Mouse (Mus musculus): ENCODE measurements around the gene Ints5. TPM values are rescaled to one million over a fixed set of nuclear protein-coding genes. Genes with fewer than 3 reads are reported as not detected.

The Ints5 gene
- total and polyA plus RNA-seq, 2 experiments from 2014 or later, result 26.8 to 29.9 TPM

GRCm38 (mm10) chr19:8919684-8920072 is 26.9 kb downstream of the Ints5 start:
- H3K9me3 ChIP-seq (ENCODE audit: low read length), result no peaks in the 10 kb centered on the region
- WGBS, result 70% methylated on average over 6 of the region's 6 CpGs
- H3K9ac ChIP-seq, result no peak overlapping the region
- H3K4me3 ChIP-seq (ENCODE audit: low read depth, low read length), result peak overlapping the region; percentile 89
- H3K27me3 ChIP-seq (ENCODE audit: insufficient read depth, low read length), result no peaks in the 10 kb centered on the region
- TF ChIP-seq CTCF (IDR thresholded peaks at IDR 0.05; ENCODE audit: low read depth), result no peak
- peak overlapping the region; percentile 79 for H3K4me2 ChIP-seq (ENCODE audit: low read depth)
- peaks cover 14% of the 10 kb centered on the region for H3K4me1 ChIP-seq (ENCODE audit: insufficient read depth)
- H3K27ac ChIP-seq (ENCODE audit: low read depth, low read length), result peak overlapping the region; percentile 86
- ATAC-seq (no peak), DNase-seq (no peak)
- peaks cover 18% of the 10 kb centered on the region for H3K36me3 ChIP-seq (ENCODE audit: insufficient read depth)

GRCm38 (mm10) chr19:8920073-8920736 is 27.4 kb downstream of the Ints5 start, which contains the start of gene B3gat3:
TSS of gene B3gat3 (plus strand) at chr19:8920374.
- Histone ChIP-seq H3K4me3 (ENCODE audit: low read depth, low read length) (peak within 1 kb of the TSS; percentile 89), H3K36me3 (ENCODE audit: insufficient read depth) (peaks cover 14% of the 10 kb centered on the region), H3K9me3 (ENCODE audit: low read length) (no peaks in the 10 kb centered on the region), H3K27me3 (ENCODE audit: insufficient read depth, low read length) (no peaks in the 10 kb centered on the region), H3K4me2 (ENCODE audit: low read depth) (peak within 1 kb of the TSS; percentile 79), H3K9ac (peak within 1 kb of the TSS; percentile 76), H3K27ac (ENCODE audit: low read depth, low read length) (peak within 1 kb of the TSS; percentile 86), H3K4me1 (ENCODE audit: insufficient read depth) (peaks cover 14% of the 10 kb centered on the region)
- TF ChIP-seq CTCF (IDR thresholded peaks at IDR 0.05; ENCODE audit: low read depth), result no peak
- 2% methylated on average over 39 of the region's 50 CpGs for WGBS
- DNase-seq (peak; percentile 92), ATAC-seq (peak; percentile 97)

- ATAC-seq (no peak), DNase-seq (peak; percentile 44)
- peak overlapping the region; percentile 76 for H3K9ac ChIP-seq
- H3K9me3 ChIP-seq (ENCODE audit: low read length), result no peaks in the 10 kb centered on the region
- H3K27ac ChIP-seq (ENCODE audit: low read depth, low read length), result peak overlapping the region; percentile 86
- H3K4me2 ChIP-seq (ENCODE audit: low read depth), result peak overlapping the region; percentile 79
- no peaks in the 10 kb centered on the region for H3K27me3 ChIP-seq (ENCODE audit: insufficient read depth, low read length)
- H3K4me3 ChIP-seq (ENCODE audit: low read depth, low read length), result peak overlapping the region; percentile 89
- peaks cover 14% of the 10 kb centered on the region for H3K4me1 ChIP-seq (ENCODE audit: insufficient read depth)
- H3K36me3 ChIP-seq (ENCODE audit: insufficient read depth), result peaks cover 14% of the 10 kb centered on the region
- whole genome bisulfite sequencing, result 2% methylated on average over 6 of the region's 6 CpGs
- TF ChIP-seq CTCF (IDR thresholded peaks at IDR 0.05; ENCODE audit: low read depth), result no peak
Measured at GRCm38 (mm10) chr19:8920836-8921291, 28.1 kb downstream of the Ints5 start.

GRCm38 (mm10) chr19:8921741-8922140 is 28.9 kb downstream of the Ints5 start:
- no peak for TF ChIP-seq CTCF (IDR thresholded peaks at IDR 0.05; ENCODE audit: low read depth)
- H3K9ac ChIP-seq, result no peak overlapping the region
- no peak for DNase-seq
- peak overlapping the region; percentile 79; the same call in 1 of the 2 replicates for H3K4me2 ChIP-seq (ENCODE audit: low read depth)
- 87% methylated on average over 9 of the region's 9 CpGs for WGBS
- no peak overlapping the region for H3K27ac ChIP-seq (ENCODE audit: low read depth, low read length)
- peaks cover 11% of the 10 kb centered on the region; the same call in 1 of the 2 replicates for H3K36me3 ChIP-seq (ENCODE audit: insufficient read depth)
- H3K4me1 ChIP-seq (ENCODE audit: insufficient read depth), result peaks cover 14% of the 10 kb centered on the region
- H3K9me3 ChIP-seq (ENCODE audit: low read length), result no peaks in the 10 kb centered on the region
- ATAC-seq, result no peak
- H3K4me3 ChIP-seq (ENCODE audit: low read depth, low read length), result peak overlapping the region; percentile 89; the same call in 1 of the 2 replicates
- no peaks in the 10 kb centered on the region for H3K27me3 ChIP-seq (ENCODE audit: insufficient read depth, low read length)

- Histone ChIP-seq H3K27me3 (ENCODE audit: insufficient read depth, low read length) (no peaks in the 10 kb centered on the region), H3K9ac (no peak overlapping the region), H3K4me2 (ENCODE audit: low read depth) (no peak overlapping the region), H3K9me3 (ENCODE audit: low read length) (no peaks in the 10 kb centered on the region), H3K27ac (ENCODE audit: low read depth, low read length) (no peak overlapping the region), H3K4me1 (ENCODE audit: insufficient read depth) (peaks cover 5% of the 10 kb centered on the region), H3K4me3 (ENCODE audit: low read depth, low read length) (no peak overlapping the region), H3K36me3 (ENCODE audit: insufficient read depth) (peaks cover 16% of the 10 kb centered on the region; the same call in 1 of the 2 replicates)
- no peak for TF ChIP-seq CTCF (IDR thresholded peaks at IDR 0.05; ENCODE audit: low read depth)
- ATAC-seq (no peak), DNase-seq (no peak)
- 93% methylated on average over 2 of the region's 2 CpGs for WGBS
Measured at GRCm38 (mm10) chr19:8926766-8927165, 34.0 kb downstream of the Ints5 start.

GRCm38 (mm10) chr19:8927891-8928525 is 35.2 kb downstream of the Ints5 start:
- Histone ChIP-seq H3K4me3 (ENCODE audit: low read depth, low read length) (no peak overlapping the region), H3K36me3 (ENCODE audit: insufficient read depth) (peaks cover 16% of the 10 kb centered on the region; the same call in 1 of the 2 replicates), H3K9ac (no peak overlapping the region), H3K9me3 (ENCODE audit: low read length) (no peaks in the 10 kb centered on the region), H3K4me2 (ENCODE audit: low read depth) (no peak overlapping the region), H3K27ac (ENCODE audit: low read depth, low read length) (no peak overlapping the region), H3K27me3 (ENCODE audit: insufficient read depth, low read length) (no peaks in the 10 kb centered on the region), H3K4me1 (ENCODE audit: insufficient read depth) (peaks cover 4% of the 10 kb centered on the region; the same call in 1 of the 2 replicates)
- DNase-seq (no peak), ATAC-seq (no peak)
- 94% methylated on average over 12 of the region's 12 CpGs for WGBS
- no peak for TF ChIP-seq CTCF (IDR thresholded peaks at IDR 0.05; ENCODE audit: low read depth)
